Mouse (Mus musculus) hindbrain, embryonic 11.5 days (tissue): Measurements from ENCODE around the gene Mettl26. TPM values are rescaled to one million over a fixed set of nuclear protein-coding genes. Genes with fewer than 3 reads are reported as not detected.

Source experiments
- ATAC-seq: fragments of 200-750 bp; cut with Nextera tagmentation; 2 replicates; pipeline ENCODE4 v1.8.0; 2017; ENCODE audit warnings: mild to moderate bottlenecking, moderate TSS enrichment, moderate library complexity; ENCODE audit not compliant: low FRiP score
- DNase-seq: peaks from one replicate; pipeline ENCODE4 v3.0.0-alpha.2; 2015; ENCODE audit warnings: low spot score
- H3K27ac ChIP-seq: fragments of 300-500 bp; sonication (generic); 2 replicates; pipeline ENCODE4 v1.5.1; 2014; ENCODE audit warnings: mild to moderate bottlenecking, low read depth, low read length
- H3K27me3 ChIP-seq: fragments of 300-500 bp; sonication (generic); 2 replicates; pipeline ENCODE4 v1.6.1; 2014; ENCODE audit warnings: mild to moderate bottlenecking, low read length, moderate library complexity, mixed read lengths; ENCODE audit not compliant: control insufficient read depth, insufficient read depth
- H3K36me3 ChIP-seq: fragments of 300-500 bp; sonication (generic); 2 replicates; pipeline ENCODE4 v1.6.1; 2014; ENCODE audit warnings: mild to moderate bottlenecking, low read length, moderate library complexity, mixed read lengths; ENCODE audit not compliant: control insufficient read depth, insufficient read depth
- H3K4me1 ChIP-seq: fragments of 300-500 bp; sonication (generic); replicated peaks from 2 replicates; pipeline ENCODE4 v1.6.1; 2014; ENCODE audit warnings: low read length, mixed read lengths; ENCODE audit not compliant: control insufficient read depth, insufficient read depth
- H3K4me2 ChIP-seq: fragments of 300-500 bp; sonication (generic); replicated peaks from 2 replicates; pipeline ENCODE4 v1.6.1; 2014; ENCODE audit warnings: mild to moderate bottlenecking, low read depth, low read length
- H3K4me3 ChIP-seq: fragments of 300-500 bp; sonication (generic); 2 replicates; pipeline ENCODE4 v1.5.1; 2014; ENCODE audit warnings: low read depth, low read length
- H3K9ac ChIP-seq: fragments of 300-500 bp; sonication (generic); 2 replicates; pipeline ENCODE4 v1.6.1; 2014; ENCODE audit warnings: low read depth, low read length
- H3K9me3 ChIP-seq: fragments of 300-500 bp; sonication (generic); 2 replicates; pipeline ENCODE4 v1.6.1; 2016; ENCODE audit warnings: low read length; ENCODE audit not compliant: control insufficient read depth
- WGBS: fragments of 180-500 bp; shearing (Covaris S2); extraction: QIAGEN DNeasy Blood & Tissue Kit; methylation state at CpG from one replicate; pipeline ENCODE4 v1.1.7; 2014; 5-methylcytosine and 5-hydroxymethylcytosine counted together
- polyA plus RNA-seq: library from polyadenylated mRNA; unstranded; fragments of >200 nt; fragmentation: Nextera tagmentation; extraction: Ambion mirVana; gene quantifications from 2 replicates; pipeline ENCODE4 v1.2.1, GENCODE M21; 2014

Mettl26 gene
- polyA plus RNA-seq, 1 experiment from 2014 or later, result 53.2 TPM

- ATAC-seq (no peak), DNase-seq (no peak)
- Histone ChIP-seq H3K4me2 (no peak overlapping the region), H3K4me1 (peaks cover 17% of the 10 kb centered on the region), H3K36me3 (no peaks in the 10 kb centered on the region), H3K27me3 (no peaks in the 10 kb centered on the region), H3K9me3 (no peaks in the 10 kb centered on the region), H3K9ac (no peak overlapping the region), H3K4me3 (no peak overlapping the region), H3K27ac (peak overlapping the region; percentile 89)
- 24% methylated on average over 5 of the region's 5 CpGs for WGBS
Observed at GRCm38 (mm10) chr17:25882306-25882705, 7.4 kb downstream of the Mettl26 start.

- H3K36me3 ChIP-seq, result no peaks in the 10 kb centered on the region
Observed at GRCm38 (mm10) chr17:25883268-25883667, 8.4 kb downstream of the Mettl26 start.

GRCm38 (mm10) chr17:25883824-25884223 lies 8.9 kb downstream of the Mettl26 start:
- ATAC-seq, result no peak
- no peak overlapping the region for H3K27ac ChIP-seq
- no peak overlapping the region for H3K9ac ChIP-seq
- H3K4me3 ChIP-seq, result no peak overlapping the region
- peaks cover 17% of the 10 kb centered on the region for H3K4me1 ChIP-seq
- H3K27me3 ChIP-seq, result no peaks in the 10 kb centered on the region
- H3K36me3 ChIP-seq, result no peaks in the 10 kb centered on the region
- no peak for DNase-seq
- 87% methylated on average over 3 of the region's 3 CpGs for WGBS
- no peaks in the 10 kb centered on the region for H3K9me3 ChIP-seq
- no peak overlapping the region for H3K4me2 ChIP-seq

More at GRCm38 (mm10) chr17:25883268-25883667, 8.4 kb downstream of the Mettl26 start:
- Histone ChIP-seq H3K4me2 (no peak overlapping the region), H3K27ac (no peak overlapping the region), H3K27me3 (no peaks in the 10 kb centered on the region), H3K4me3 (no peak overlapping the region), H3K9me3 (no peaks in the 10 kb centered on the region), H3K9ac (no peak overlapping the region), H3K4me1 (peaks cover 17% of the 10 kb centered on the region)
- no peak for DNase-seq
- no peak for ATAC-seq
- WGBS, result 82% methylated on average over 8 of the region's 8 CpGs

- Histone ChIP-seq H3K4me2 (no peak overlapping the region), H3K27me3 (no peaks in the 10 kb centered on the region), H3K9me3 (no peaks in the 10 kb centered on the region), H3K27ac (no peak overlapping the region), H3K4me3 (no peak overlapping the region), H3K36me3 (no peaks in the 10 kb centered on the region), H3K9ac (no peak overlapping the region), H3K4me1 (peaks cover 14% of the 10 kb centered on the region)
- DNase-seq (no peak), ATAC-seq (no peak)
- WGBS, result 60% methylated on average over 4 of the region's 4 CpGs
Observed at GRCm38 (mm10) chr17:25885636-25886035, 10.8 kb downstream of the Mettl26 start.

- Histone ChIP-seq H3K4me3 (no peak overlapping the region), H3K9ac (no peak overlapping the region), H3K4me1 (peaks cover 3% of the 10 kb centered on the region), H3K27me3 (no peaks in the 10 kb centered on the region), H3K27ac (no peak overlapping the region), H3K4me2 (no peak overlapping the region), H3K9me3 (no peaks in the 10 kb centered on the region), H3K36me3 (no peaks in the 10 kb centered on the region)
- ATAC-seq (no peak), DNase-seq (no peak)
Observed at GRCm38 (mm10) chr17:25886806-25887205, 11.9 kb downstream of the Mettl26 start.

GRCm38 (mm10) chr17:25887467-25887866 lies 12.6 kb downstream of the Mettl26 start:
- no peak overlapping the region for H3K4me2 ChIP-seq
- no peaks in the 10 kb centered on the region; the same call in 1 of the 2 replicates for H3K4me1 ChIP-seq
- H3K4me3 ChIP-seq, result no peak overlapping the region
- WGBS, result 90% methylated on average over 10 of the region's 10 CpGs
- no peaks in the 10 kb centered on the region for H3K36me3 ChIP-seq
- no peak overlapping the region for H3K27ac ChIP-seq
- ATAC-seq, result no peak
- DNase-seq, result no peak
- H3K9ac ChIP-seq, result no peak overlapping the region
- no peaks in the 10 kb centered on the region for H3K27me3 ChIP-seq
- no peaks in the 10 kb centered on the region for H3K9me3 ChIP-seq

GRCm38 (mm10) chr17:25888837-25889236 lies 14.0 kb downstream of the Mettl26 start:
- Histone ChIP-seq H3K4me3 (no peak overlapping the region), H3K4me2 (no peak overlapping the region), H3K36me3 (no peaks in the 10 kb centered on the region), H3K9ac (no peak overlapping the region), H3K27ac (no peak overlapping the region), H3K27me3 (no peaks in the 10 kb centered on the region), H3K4me1 (0 out of 2 replicates have a peak, but pooled peaks cover under 1% of the 10 kb centered on the region), H3K9me3 (no peaks in the 10 kb centered on the region)
- no peak for ATAC-seq
- no peak for DNase-seq
- 84% methylated on average over 3 of the region's 3 CpGs for WGBS

GRCm38 (mm10) chr17:25893975-25894617 lies 19.2 kb downstream of the Mettl26 start:
- Histone ChIP-seq H3K36me3 (no peaks in the 10 kb centered on the region), H3K9ac (no peak overlapping the region), H3K27ac (0 out of 2 replicates have a peak overlapping the region, but pooled peaks have one; percentile 30), H3K27me3 (no peaks in the 10 kb centered on the region), H3K4me3 (no peak overlapping the region), H3K9me3 (no peaks in the 10 kb centered on the region), H3K4me2 (no peak overlapping the region), H3K4me1 (peaks cover 7% of the 10 kb centered on the region)
- 33% methylated on average over 2 of the region's 2 CpGs for WGBS
- ATAC-seq (peak; percentile 75), DNase-seq (peak; percentile 81)

GRCm38 (mm10) chr17:25895415-25895814 lies 20.5 kb downstream of the Mettl26 start:
- Histone ChIP-seq H3K9me3 (no peaks in the 10 kb centered on the region), H3K4me1 (peaks cover 7% of the 10 kb centered on the region), H3K4me3 (no peak overlapping the region), H3K4me2 (no peak overlapping the region), H3K36me3 (no peaks in the 10 kb centered on the region), H3K27ac (no peak overlapping the region), H3K27me3 (no peaks in the 10 kb centered on the region), H3K9ac (no peak overlapping the region)
- WGBS, result 21% methylated on average over 2 of the region's 2 CpGs
- ATAC-seq, result no peak
- no peak for DNase-seq
